Mouse (Mus musculus): ENCODE data around the gene Ddah2. TPM values are rescaled to one million over a fixed set of nuclear protein-coding genes. Genes with fewer than 3 reads are reported as not detected.

The Ddah2 gene
- polyA plus RNA-seq, 1 experiment from 2014 or later: 375 TPM

- Histone ChIP-seq H3K27me3 (ENCODE audit: control insufficient read depth, insufficient read depth, low read length) (no peaks in the 10 kb centered on the region), H3K4me2 (ENCODE audit: low read length) (peak within 1 kb of the TSS; percentile 91), H3K4me3 (replicated peaks; ENCODE audit: low read depth, low read length) (peak within 1 kb of the TSS; percentile 51), H3K27ac (replicated peaks; ENCODE audit: low read depth, low read length) (peak within 1 kb of the TSS; percentile 54), H3K4me1 (ENCODE audit: control insufficient read depth, insufficient read depth, low read length) (peaks cover 27% of the 10 kb centered on the region), H3K9ac (replicated peaks; ENCODE audit: low read length) (peak within 1 kb of the TSS; percentile 61), H3K36me3 (ENCODE audit: control insufficient read depth, insufficient read depth, low read length) (no peaks in the 10 kb centered on the region), H3K9me3 (ENCODE audit: control insufficient read depth, low read length) (no peaks in the 10 kb centered on the region)
- WGBS: 3% methylated on average over 33 of the region's 33 CpGs
- DNase-seq (peak; percentile 98), ATAC-seq (ENCODE audit: low FRiP score, low TSS enrichment) (peak; percentile 98)
Observed at GRCm38 (mm10) chr17:35046681-35047455, 12.0 kb upstream of the Ddah2 start, which contains the start of gene Msh5. Gene Msh5, minus strand, starts transcription at chr17:35046745.

DNA sequence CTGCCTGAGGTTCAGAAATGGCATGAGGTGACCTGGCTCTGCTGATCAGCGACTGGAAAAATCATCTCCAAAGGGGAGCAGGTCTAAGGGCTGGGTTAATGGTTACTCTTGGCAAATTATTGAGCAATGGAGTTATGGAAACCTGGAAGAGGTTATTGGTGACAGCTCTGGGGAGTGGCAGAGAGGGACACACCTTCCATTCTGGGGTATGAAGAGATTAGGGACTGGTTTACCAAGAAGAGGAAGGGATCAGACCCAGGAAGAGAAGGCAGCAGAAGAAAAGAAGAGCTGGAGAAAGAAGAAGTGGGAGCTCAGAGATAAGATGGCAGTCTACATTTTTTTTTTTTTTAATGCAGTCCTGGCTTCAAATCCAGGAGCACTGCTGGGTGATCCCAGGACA, 11.1 kb upstream of the Ddah2 start:
- no peak overlapping the region for H3K4me3 ChIP-seq (replicated peaks; ENCODE audit: low read depth, low read length)
- WGBS: 55% methylated on average over 1 of the region's 1 CpGs
- no peak for DNase-seq
- peaks cover 35% of the 10 kb centered on the region for H3K4me1 ChIP-seq (ENCODE audit: control insufficient read depth, insufficient read depth, low read length)
- H3K9ac ChIP-seq (replicated peaks; ENCODE audit: low read length): no peak overlapping the region
- H3K4me2 ChIP-seq (ENCODE audit: low read length): no peak overlapping the region
- no peaks in the 10 kb centered on the region for H3K27me3 ChIP-seq (ENCODE audit: control insufficient read depth, insufficient read depth, low read length)
- H3K27ac ChIP-seq (replicated peaks; ENCODE audit: low read depth, low read length): no peak overlapping the region
- H3K9me3 ChIP-seq (ENCODE audit: control insufficient read depth, low read length): no peaks in the 10 kb centered on the region
- no peaks in the 10 kb centered on the region for H3K36me3 ChIP-seq (ENCODE audit: control insufficient read depth, insufficient read depth, low read length)
- ATAC-seq (ENCODE audit: low FRiP score, low TSS enrichment): no peak

- Histone ChIP-seq H3K9ac (replicated peaks; ENCODE audit: low read length) (no peak overlapping the region), H3K36me3 (ENCODE audit: control insufficient read depth, insufficient read depth, low read length) (no peaks in the 10 kb centered on the region), H3K4me3 (replicated peaks; ENCODE audit: low read depth, low read length) (no peak overlapping the region), H3K27me3 (ENCODE audit: control insufficient read depth, insufficient read depth, low read length) (no peaks in the 10 kb centered on the region), H3K4me2 (ENCODE audit: low read length) (no peak overlapping the region), H3K9me3 (ENCODE audit: control insufficient read depth, low read length) (no peaks in the 10 kb centered on the region), H3K4me1 (ENCODE audit: control insufficient read depth, insufficient read depth, low read length) (peaks cover 36% of the 10 kb centered on the region), H3K27ac (replicated peaks; ENCODE audit: low read depth, low read length) (no peak overlapping the region)
- ATAC-seq (ENCODE audit: low FRiP score, low TSS enrichment) (no peak), DNase-seq (no peak)
- WGBS: 40% methylated on average over 11 of the region's 11 CpGs
Observed at GRCm38 (mm10) chr17:35048149-35048931, 10.5 kb upstream of the Ddah2 start.

DNA sequence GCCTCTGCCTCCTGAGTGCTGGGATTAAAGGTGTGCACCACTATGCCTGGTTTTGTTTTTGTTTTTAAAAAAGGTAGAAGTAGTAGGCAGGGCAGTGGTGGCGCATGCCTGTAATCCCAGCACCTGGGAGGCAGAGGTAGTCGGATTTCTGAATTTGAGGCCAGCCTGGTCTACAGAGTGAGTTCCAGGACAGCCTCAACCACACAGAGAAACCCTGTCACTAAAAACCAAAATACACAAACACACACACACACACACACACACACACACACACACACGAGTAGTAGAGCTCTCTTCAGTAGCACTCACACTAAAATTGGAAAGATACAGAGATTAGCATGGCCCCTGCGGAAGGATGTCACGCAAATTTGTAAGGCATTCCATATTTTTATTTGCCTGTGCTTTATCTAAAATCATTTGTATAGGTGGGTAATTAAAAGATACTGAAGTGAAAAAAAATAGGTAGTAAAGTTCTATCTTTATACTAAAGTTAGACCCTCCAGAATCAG, 9.8 kb upstream of the Ddah2 start:
- ATAC-seq (ENCODE audit: low FRiP score, low TSS enrichment) (no peak), DNase-seq (no peak)
- WGBS: 58% methylated on average over 5 of the region's 5 CpGs
- H3K4me3 ChIP-seq (replicated peaks; ENCODE audit: low read depth, low read length): no peak overlapping the region
- H3K4me2 ChIP-seq (ENCODE audit: low read length): no peak overlapping the region
- no peak overlapping the region for H3K9ac ChIP-seq (replicated peaks; ENCODE audit: low read length)
- H3K27me3 ChIP-seq (ENCODE audit: control insufficient read depth, insufficient read depth, low read length): no peaks in the 10 kb centered on the region
- H3K4me1 ChIP-seq (ENCODE audit: control insufficient read depth, insufficient read depth, low read length): peaks cover 36% of the 10 kb centered on the region
- 0 out of 2 replicates have a peak, but pooled peaks cover 3% of the 10 kb centered on the region for H3K36me3 ChIP-seq (ENCODE audit: control insufficient read depth, insufficient read depth, low read length)
- no peaks in the 10 kb centered on the region for H3K9me3 ChIP-seq (ENCODE audit: control insufficient read depth, low read length)
- H3K27ac ChIP-seq (replicated peaks; ENCODE audit: low read depth, low read length): no peak overlapping the region

- WGBS: 5% methylated on average over 11 of the region's 11 CpGs
- Histone ChIP-seq H3K27me3 (ENCODE audit: control insufficient read depth, insufficient read depth, low read length) (no peaks in the 10 kb centered on the region), H3K4me3 (replicated peaks; ENCODE audit: low read depth, low read length) (peak within 1 kb of the TSS; percentile 32), H3K36me3 (ENCODE audit: control insufficient read depth, insufficient read depth, low read length) (0 out of 2 replicates have a peak, but pooled peaks cover 7% of the 10 kb centered on the region), H3K9me3 (ENCODE audit: control insufficient read depth, low read length) (no peaks in the 10 kb centered on the region), H3K4me2 (ENCODE audit: low read length) (peak within 1 kb of the TSS; percentile 59), H3K4me1 (ENCODE audit: control insufficient read depth, insufficient read depth, low read length) (peaks cover 36% of the 10 kb centered on the region), H3K27ac (replicated peaks; ENCODE audit: low read depth, low read length) (peak within 1 kb of the TSS; percentile 71), H3K9ac (replicated peaks; ENCODE audit: low read length) (peak within 1 kb of the TSS; percentile 51)
- no peak for ATAC-seq (ENCODE audit: low FRiP score, low TSS enrichment)
- DNase-seq: peak; percentile 81
Observed at GRCm38 (mm10) chr17:35049561-35050016, 9.2 kb upstream of the Ddah2 start, which contains the start of gene Clic1. Gene Clic1, plus strand, starts transcription at chr17:35049966.

DNA sequence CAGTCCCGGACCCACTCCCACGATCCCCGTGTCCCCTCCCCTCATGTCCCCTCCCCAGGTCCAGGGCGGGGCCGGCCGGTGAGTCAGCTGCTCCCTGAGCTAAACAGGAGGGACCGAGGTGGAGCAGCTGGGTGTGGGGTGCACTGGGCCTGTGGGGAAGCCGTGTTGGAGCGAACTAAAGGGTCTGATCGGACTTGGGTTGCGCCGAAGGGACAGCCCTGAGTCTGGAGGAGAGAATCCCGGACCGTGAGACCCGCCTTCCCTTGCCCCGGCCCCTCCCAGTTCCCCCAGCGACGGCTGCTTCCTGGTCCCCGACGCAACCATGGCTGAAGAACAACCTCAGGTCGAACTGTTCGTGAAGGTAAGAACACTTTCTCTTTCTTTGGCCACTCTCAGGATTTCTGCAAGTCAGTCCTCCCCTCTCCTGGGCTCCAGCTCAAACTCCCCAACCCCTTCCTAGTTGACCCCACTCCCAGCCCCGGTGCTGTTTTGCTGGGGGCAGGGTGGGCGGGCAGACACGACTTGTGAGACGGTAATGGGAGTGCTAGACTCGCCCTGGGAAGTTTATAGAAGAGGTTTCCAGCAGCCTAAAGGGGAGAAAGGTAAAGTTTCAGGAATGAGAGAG, 8.6 kb upstream of the Ddah2 start:
- no peak for ATAC-seq (ENCODE audit: low FRiP score, low TSS enrichment)
- H3K4me2 ChIP-seq (ENCODE audit: low read length): peak overlapping the region; percentile 59
- H3K9me3 ChIP-seq (ENCODE audit: control insufficient read depth, low read length): no peaks in the 10 kb centered on the region
- peak overlapping the region; percentile 32 for H3K4me3 ChIP-seq (replicated peaks; ENCODE audit: low read depth, low read length)
- H3K4me1 ChIP-seq (ENCODE audit: control insufficient read depth, insufficient read depth, low read length): peaks cover 36% of the 10 kb centered on the region
- no peaks in the 10 kb centered on the region for H3K27me3 ChIP-seq (ENCODE audit: control insufficient read depth, insufficient read depth, low read length)
- peak overlapping the region; percentile 51 for H3K9ac ChIP-seq (replicated peaks; ENCODE audit: low read length)
- 0 out of 2 replicates have a peak, but pooled peaks cover 7% of the 10 kb centered on the region for H3K36me3 ChIP-seq (ENCODE audit: control insufficient read depth, insufficient read depth, low read length)
- peak; percentile 52 for DNase-seq
- peak overlapping the region; percentile 71 for H3K27ac ChIP-seq (replicated peaks; ENCODE audit: low read depth, low read length)
- WGBS: 1% methylated on average over 27 of the region's 27 CpGs

DNA sequence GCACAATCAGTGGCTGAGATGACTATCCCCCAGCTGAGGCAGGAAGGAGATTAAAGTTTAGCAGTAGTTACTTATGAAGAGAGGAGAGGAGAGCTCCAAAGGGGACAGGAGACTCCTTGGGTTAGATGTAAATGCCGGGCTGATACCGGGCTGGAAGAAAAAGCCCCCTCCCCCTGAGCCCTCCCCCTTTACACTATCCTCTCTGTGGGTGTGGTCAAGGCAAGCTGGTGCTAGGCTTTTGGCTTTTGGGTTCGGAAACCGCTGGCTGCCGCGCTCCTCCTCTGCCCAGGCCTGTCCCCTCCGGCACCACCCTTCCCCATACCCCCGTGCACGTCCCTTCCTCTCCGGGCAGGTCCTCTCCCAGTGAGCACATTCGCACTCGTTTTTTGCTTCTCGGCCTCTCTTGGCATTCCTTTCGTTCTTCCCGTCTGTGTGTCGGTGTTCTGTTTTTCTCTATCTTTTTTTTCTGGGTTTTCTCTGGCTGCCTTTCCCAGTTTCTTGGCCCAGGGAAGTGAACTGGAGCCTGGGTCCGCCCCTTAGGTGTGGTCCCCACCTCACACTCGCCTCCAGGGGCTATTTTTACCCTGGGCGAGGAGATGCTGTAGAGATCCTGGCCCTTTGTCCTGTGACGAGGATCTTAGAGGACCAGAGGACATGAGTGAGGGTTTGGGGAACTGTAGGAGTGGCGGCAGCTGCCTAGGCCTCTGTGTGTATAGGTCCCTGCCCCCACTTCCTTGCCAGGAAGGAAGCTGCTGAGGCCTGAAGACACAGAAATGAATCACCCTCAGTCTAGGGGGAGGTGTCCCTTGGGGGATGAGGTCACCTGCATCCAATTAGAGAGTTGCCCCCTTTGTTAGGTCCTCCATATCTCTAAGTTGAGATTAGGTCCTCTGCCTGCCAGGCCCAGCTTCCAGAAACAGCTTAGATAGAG, 7.4 kb upstream of the Ddah2 start:
- Histone ChIP-seq H3K4me3 (replicated peaks; ENCODE audit: low read depth, low read length) (peak overlapping the region; percentile 32), H3K9me3 (ENCODE audit: control insufficient read depth, low read length) (no peaks in the 10 kb centered on the region), H3K9ac (replicated peaks; ENCODE audit: low read length) (peak overlapping the region; percentile 53), H3K36me3 (ENCODE audit: control insufficient read depth, insufficient read depth, low read length) (peaks cover 13% of the 10 kb centered on the region; the same call in 1 of the 2 replicates), H3K27me3 (ENCODE audit: control insufficient read depth, insufficient read depth, low read length) (no peaks in the 10 kb centered on the region), H3K4me1 (ENCODE audit: control insufficient read depth, insufficient read depth, low read length) (peaks cover 29% of the 10 kb centered on the region), H3K27ac (replicated peaks; ENCODE audit: low read depth, low read length) (peak overlapping the region; percentile 84), H3K4me2 (ENCODE audit: low read length) (peak overlapping the region; percentile 59)
- ATAC-seq (ENCODE audit: low FRiP score, low TSS enrichment): peak; percentile 28; the same call in 1 of the 2 replicates
- peak; percentile 77 for DNase-seq
- WGBS: 3% methylated on average over 21 of the region's 21 CpGs

Data from midbrain, embryonic 14.5 days (tissue).